Mouse (Mus musculus) cerebellum, adult 2 months (tissue): ENCODE data around the gene Kifc5b. TPM values are rescaled to one million over a fixed set of nuclear protein-coding genes. Genes with fewer than 3 reads are reported as not detected.
A peak's percentile ranks its signal among the peaks of the same experiment; 100 is the strongest.
"Not testable (repeated sequence)": the region's sequence is repeated elsewhere in the genome, so short reads cannot be mapped to it uniquely, and the experiment has no call there.

ENCODE experiments used
- DNase-seq, 2 experiments: peaks; one replicate each; pipeline ENCODE4 v3.0.0; 2021
- H3K27ac ChIP-seq: fragments of 200-500 bp; 2 replicates; pipeline ENCODE4 v1.5.1; 2012; ENCODE audit warnings: low read length, control low read depth, inconsistent platforms; ENCODE audit not compliant: insufficient read depth
- H3K27me3 ChIP-seq: fragments of 200-500 bp; 2 replicates; pipeline ENCODE4 v1.6.1; 2012; ENCODE audit warnings: inconsistent platforms, mild to moderate bottlenecking, low read length, moderate library complexity; ENCODE audit not compliant: control insufficient read depth, insufficient read depth
- H3K4me1 ChIP-seq: fragments of 200-500 bp; 2 replicates; pipeline ENCODE4 v1.6.1; 2011; ENCODE audit warnings: low read length; ENCODE audit not compliant: control insufficient read depth, insufficient read depth
- H3K4me3 ChIP-seq: fragments of 200-500 bp; replicated peaks from 2 replicates; pipeline ENCODE3; 2011; ENCODE audit warnings: mild to moderate bottlenecking, low read depth, low read length, control low read depth; ENCODE audit not compliant: insufficient read depth
- CTCF ChIP-seq: fragments of 200-500 bp; IDR thresholded peaks from 2 replicates; pipeline ENCODE4 v1.5.1; 2011; ENCODE audit warnings: low read depth, mild to moderate bottlenecking, control low read depth, low read length, moderate library complexity, borderline replicate concordance; ENCODE audit not compliant: insufficient read depth
- POLR2A ChIP-seq: fragments of 200-500 bp; IDR thresholded peaks from 2 replicates; pipeline ENCODE4 v1.6.1; 2011; ENCODE audit warnings: low read length, control low read depth, borderline replicate concordance; ENCODE audit not compliant: insufficient read depth
- WGBS: fragments of 180-500 bp; shearing (Covaris S2); methylation state at CpG from one replicate; pipeline ENCODE4 v1.1.7; 2018; 5-methylcytosine and 5-hydroxymethylcytosine counted together
- polyA plus RNA-seq: library from polyadenylated mRNA; depleted of rRNA; stranded (reverse); fragments of >200 nt; gene quantifications from 2 replicates; pipeline ENCODE4 v1.2.3, GENCODE M21; 2012; rRNA removed

Gene Kifc5b
- polyA plus RNA-seq, 1 experiment: 5.9 TPM

GRCm38 (mm10) chr17:26972703-26973574 lies 56.0 kb downstream of the Kifc5b start, which contains the start of gene Zbtb9:
Gene Zbtb9, plus strand, starts transcription at chr17:26973167.
- Histone ChIP-seq H3K27me3 (no peaks in the 10 kb centered on the region), H3K4me1 (peaks cover 11% of the 10 kb centered on the region; the same call in 1 of the 2 replicates), H3K4me3 (peak within 1 kb of the TSS; percentile 89), H3K27ac (peak within 1 kb of the TSS; percentile 14)
- under 1% methylated on average over 74 of the region's 75 CpGs for WGBS
- TF ChIP-seq CTCF (no peak), POLR2A (peak; percentile 98)
- peak; percentile 96 to 97 for DNase-seq

- Histone ChIP-seq H3K27me3 (no peaks in the 10 kb centered on the region), H3K4me1 (peaks cover 11% of the 10 kb centered on the region; the same call in 1 of the 2 replicates), H3K27ac (no peak overlapping the region), H3K4me3 (no peak overlapping the region)
- no peak for DNase-seq
- TF ChIP-seq POLR2A: no peak
- no peak for TF ChIP-seq CTCF
- 90% methylated on average over 15 of the region's 15 CpGs for WGBS
Observed at GRCm38 (mm10) chr17:26974547-26974946, 57.7 kb downstream of the Kifc5b start.

GRCm38 (mm10) chr17:26975415-26975814 lies 58.5 kb downstream of the Kifc5b start:
- no peak overlapping the region for H3K27ac ChIP-seq
- no peaks in the 10 kb centered on the region for H3K27me3 ChIP-seq
- no peak for DNase-seq
- no peak overlapping the region for H3K4me3 ChIP-seq
- H3K4me1 ChIP-seq: peaks cover 11% of the 10 kb centered on the region; the same call in 1 of the 2 replicates
- no peak for TF ChIP-seq POLR2A
- no peak for TF ChIP-seq CTCF

GRCm38 (mm10) chr17:26977354-26977753 lies 60.5 kb downstream of the Kifc5b start:
- 87% methylated on average over 6 of the region's 6 CpGs for WGBS
- H3K27ac ChIP-seq: not testable (repeated sequence)

GRCm38 (mm10) chr17:26979426-26979825 lies 62.5 kb downstream of the Kifc5b start:
- WGBS: 69% methylated on average over 2 of the region's 2 CpGs
- Histone ChIP-seq H3K27ac (no peak overlapping the region), H3K4me1 (peaks cover 4% of the 10 kb centered on the region; the same call in 1 of the 2 replicates), H3K27me3 (no peaks in the 10 kb centered on the region), H3K4me3 (no peak overlapping the region)
- TF ChIP-seq POLR2A (no peak), CTCF (no peak)
- DNase-seq: no peak

More at GRCm38 (mm10) chr17:26977354-26977753, 60.5 kb downstream of the Kifc5b start:
- not testable (repeated sequence) for DNase-seq, H3K27me3 ChIP-seq, H3K4me3 ChIP-seq
- peaks cover 11% of the 10 kb centered on the region; the same call in 1 of the 2 replicates for H3K4me1 ChIP-seq

GRCm38 (mm10) chr17:26981050-26981449 lies 64.2 kb downstream of the Kifc5b start:
- WGBS: 70% methylated on average over 2 of the region's 2 CpGs
- Histone ChIP-seq H3K27ac (no peak overlapping the region), H3K4me1 (no peaks in the 10 kb centered on the region), H3K27me3 (no peaks in the 10 kb centered on the region), H3K4me3 (no peak overlapping the region)
- no peak for DNase-seq
- no peak for TF ChIP-seq POLR2A
- TF ChIP-seq CTCF: no peak

Other genes starting within 250 kb of the Kifc5b start
- gene Crebrf, start 201.4 kb upstream of the Kifc5b start, polyA plus RNA-seq: 20.2 and 21.1 TPM in 2 replicates
- 34.5 and 35.6 TPM in 2 replicates for gene Bnip1, start 136.0 kb upstream of the Kifc5b start, polyA plus RNA-seq
- gene Nkx2-5, start 72.1 kb upstream of the Kifc5b start, polyA plus RNA-seq: not detected in 2 replicates
- gene Phf1, start 16.0 kb downstream of the Kifc5b start, polyA plus RNA-seq: 57.8 and 60.8 TPM in 2 replicates
- 176 and 187 TPM in 2 replicates for gene Cuta, start 22.5 kb downstream of the Kifc5b start, polyA plus RNA-seq
- gene Syngap1, start 24.2 kb downstream of the Kifc5b start, polyA plus RNA-seq: 55.9 and 62.5 TPM in 2 replicates
- 13.9 and 14.7 TPM in 2 replicates for gene Zbtb9, start 56.1 kb downstream of the Kifc5b start, polyA plus RNA-seq
- 19.0 and 19.9 TPM in 2 replicates for gene Bak1, start 111.9 kb downstream of the Kifc5b start, polyA plus RNA-seq
- gene Itpr3, start 140.2 kb downstream of the Kifc5b start, polyA plus RNA-seq: 6.5 and 7.6 TPM in 2 replicates
- 316 and 330 TPM in 2 replicates for gene Uqcc2, start 216.8 kb downstream of the Kifc5b start, polyA plus RNA-seq